Mouse (Mus musculus): ENCODE results near the gene Gm10309. TPM values are rescaled to one million over a fixed set of nuclear protein-coding genes. Genes with fewer than 3 reads are reported as not detected.

Gm10309 gene
- polyA plus RNA-seq, 1 experiment = not detected

GRCm38 (mm10) chr17:86529003-86529402, 24.0 kb upstream of the Gm10309 start:
- no peak for TF ChIP-seq EP300 (IDR thresholded peaks at IDR 0.05; ENCODE audit: insufficient read depth, low read depth, low read length)
- TF ChIP-seq CTCF (IDR thresholded peaks at IDR 0.05; ENCODE audit: low read depth, low read length) = no peak
- no peak for TF ChIP-seq POLR2A (IDR thresholded peaks at IDR 0.05; ENCODE audit: insufficient read depth, low read length)
- no peaks in the 10 kb centered on the region for H3K4me1 ChIP-seq (ENCODE audit: control insufficient read depth, insufficient read depth, low read length)
- H3K36me3 ChIP-seq (ENCODE audit: control insufficient read depth, insufficient read depth, low read length, poor library complexity, severe bottlenecking) = no peaks in the 10 kb centered on the region
- no peaks in the 10 kb centered on the region for H3K27me3 ChIP-seq (ENCODE audit: control insufficient read depth, insufficient read depth, low read length, poor library complexity, severe bottlenecking)
- no peak overlapping the region for H3K4me3 ChIP-seq (ENCODE audit: low read depth, low read length)
- H3K9me3 ChIP-seq (replicated peaks; ENCODE audit: control insufficient read depth, insufficient read depth, low read length, poor library complexity, severe bottlenecking) = no peaks in the 10 kb centered on the region
- H3K9ac ChIP-seq (ENCODE audit: low read depth, poor library complexity, severe bottlenecking) = no peak overlapping the region
- no peak overlapping the region for H3K27ac ChIP-seq (ENCODE audit: insufficient read depth, low read length)

GRCm38 (mm10) chr17:86527298-86527697, 22.3 kb upstream of the Gm10309 start:
- no peaks in the 10 kb centered on the region for H3K36me3 ChIP-seq (ENCODE audit: control insufficient read depth, insufficient read depth, low read length, poor library complexity, severe bottlenecking)
- H3K27ac ChIP-seq (ENCODE audit: insufficient read depth, low read length) = no peak overlapping the region
- no peak overlapping the region for H3K4me3 ChIP-seq (ENCODE audit: low read depth, low read length)
- H3K9me3 ChIP-seq (replicated peaks; ENCODE audit: control insufficient read depth, insufficient read depth, low read length, poor library complexity, severe bottlenecking) = no peaks in the 10 kb centered on the region
- no peak overlapping the region for H3K9ac ChIP-seq (ENCODE audit: low read depth, poor library complexity, severe bottlenecking)
- no peaks in the 10 kb centered on the region for H3K27me3 ChIP-seq (ENCODE audit: control insufficient read depth, insufficient read depth, low read length, poor library complexity, severe bottlenecking)
- no peaks in the 10 kb centered on the region for H3K4me1 ChIP-seq (ENCODE audit: control insufficient read depth, insufficient read depth, low read length)
- TF ChIP-seq CTCF (IDR thresholded peaks at IDR 0.05; ENCODE audit: low read depth, low read length) (no peak), EP300 (IDR thresholded peaks at IDR 0.05; ENCODE audit: insufficient read depth, low read depth, low read length) (no peak), POLR2A (IDR thresholded peaks at IDR 0.05; ENCODE audit: insufficient read depth, low read length) (no peak)

- no peaks in the 10 kb centered on the region for H3K27me3 ChIP-seq (ENCODE audit: control insufficient read depth, insufficient read depth, low read length, poor library complexity, severe bottlenecking)
- no peak overlapping the region for H3K27ac ChIP-seq (ENCODE audit: insufficient read depth, low read length)
- H3K4me3 ChIP-seq (ENCODE audit: low read depth, low read length) = no peak overlapping the region
- no peaks in the 10 kb centered on the region for H3K4me1 ChIP-seq (ENCODE audit: control insufficient read depth, insufficient read depth, low read length)
- TF ChIP-seq CTCF (IDR thresholded peaks at IDR 0.05; ENCODE audit: low read depth, low read length) = no peak
- H3K9me3 ChIP-seq (replicated peaks; ENCODE audit: control insufficient read depth, insufficient read depth, low read length, poor library complexity, severe bottlenecking) = no peaks in the 10 kb centered on the region
- H3K9ac ChIP-seq (ENCODE audit: low read depth, poor library complexity, severe bottlenecking) = no peak overlapping the region
- H3K36me3 ChIP-seq (ENCODE audit: control insufficient read depth, insufficient read depth, low read length, poor library complexity, severe bottlenecking) = no peaks in the 10 kb centered on the region
Measured at GRCm38 (mm10) chr17:86526016-86526415, 21.0 kb upstream of the Gm10309 start.

GRCm38 (mm10) chr17:86525075-86525474, 20.0 kb upstream of the Gm10309 start:
- no peak overlapping the region for H3K4me3 ChIP-seq (ENCODE audit: low read depth, low read length)

GRCm38 (mm10) chr17:86523843-86524242, 18.8 kb upstream of the Gm10309 start:
- TF ChIP-seq CTCF (IDR thresholded peaks at IDR 0.05; ENCODE audit: low read depth, low read length) = no peak
- TF ChIP-seq EP300 (IDR thresholded peaks at IDR 0.05; ENCODE audit: insufficient read depth, low read depth, low read length) = no peak
- no peak for TF ChIP-seq POLR2A (IDR thresholded peaks at IDR 0.05; ENCODE audit: insufficient read depth, low read length)
- Histone ChIP-seq H3K4me1 (ENCODE audit: control insufficient read depth, insufficient read depth, low read length) (no peaks in the 10 kb centered on the region), H3K27ac (ENCODE audit: insufficient read depth, low read length) (no peak overlapping the region), H3K9me3 (replicated peaks; ENCODE audit: control insufficient read depth, insufficient read depth, low read length, poor library complexity, severe bottlenecking) (no peaks in the 10 kb centered on the region), H3K36me3 (ENCODE audit: control insufficient read depth, insufficient read depth, low read length, poor library complexity, severe bottlenecking) (no peaks in the 10 kb centered on the region), H3K27me3 (ENCODE audit: control insufficient read depth, insufficient read depth, low read length, poor library complexity, severe bottlenecking) (no peaks in the 10 kb centered on the region), H3K4me3 (ENCODE audit: low read depth, low read length) (no peak overlapping the region), H3K9ac (ENCODE audit: low read depth, poor library complexity, severe bottlenecking) (no peak overlapping the region)

More at GRCm38 (mm10) chr17:86525075-86525474, 20.0 kb upstream of the Gm10309 start:
- no peak overlapping the region for H3K9ac ChIP-seq (ENCODE audit: low read depth, poor library complexity, severe bottlenecking)
- H3K4me1 ChIP-seq (ENCODE audit: control insufficient read depth, insufficient read depth, low read length) = no peaks in the 10 kb centered on the region
- H3K36me3 ChIP-seq (ENCODE audit: control insufficient read depth, insufficient read depth, low read length, poor library complexity, severe bottlenecking) = no peaks in the 10 kb centered on the region
- H3K27me3 ChIP-seq (ENCODE audit: control insufficient read depth, insufficient read depth, low read length, poor library complexity, severe bottlenecking) = no peaks in the 10 kb centered on the region
- no peaks in the 10 kb centered on the region for H3K9me3 ChIP-seq (replicated peaks; ENCODE audit: control insufficient read depth, insufficient read depth, low read length, poor library complexity, severe bottlenecking)
- H3K27ac ChIP-seq (ENCODE audit: insufficient read depth, low read length) = no peak overlapping the region
- TF ChIP-seq CTCF (IDR thresholded peaks at IDR 0.05; ENCODE audit: low read depth, low read length) = no peak

GRCm38 (mm10) chr17:86523374-86523773, 18.3 kb upstream of the Gm10309 start:
- Histone ChIP-seq H3K27me3 (ENCODE audit: control insufficient read depth, insufficient read depth, low read length, poor library complexity, severe bottlenecking) (no peaks in the 10 kb centered on the region), H3K9me3 (replicated peaks; ENCODE audit: control insufficient read depth, insufficient read depth, low read length, poor library complexity, severe bottlenecking) (no peaks in the 10 kb centered on the region), H3K4me1 (ENCODE audit: control insufficient read depth, insufficient read depth, low read length) (no peaks in the 10 kb centered on the region), H3K4me3 (ENCODE audit: low read depth, low read length) (no peak overlapping the region), H3K36me3 (ENCODE audit: control insufficient read depth, insufficient read depth, low read length, poor library complexity, severe bottlenecking) (no peaks in the 10 kb centered on the region), H3K27ac (ENCODE audit: insufficient read depth, low read length) (no peak overlapping the region), H3K9ac (ENCODE audit: low read depth, poor library complexity, severe bottlenecking) (no peak overlapping the region)
- TF ChIP-seq CTCF (IDR thresholded peaks at IDR 0.05; ENCODE audit: low read depth, low read length) (no peak), POLR2A (IDR thresholded peaks at IDR 0.05; ENCODE audit: insufficient read depth, low read length) (no peak), EP300 (IDR thresholded peaks at IDR 0.05; ENCODE audit: insufficient read depth, low read depth, low read length) (no peak)

Data from ES-Bruce4 (cell line).